Mouse (Mus musculus): ENCODE results near the gene Pam16.
"Not testable (repeated sequence)": the region's sequence is repeated elsewhere in the genome, so short reads cannot be mapped to it uniquely, and the experiment has no call there.

The Pam16 gene

DNA sequence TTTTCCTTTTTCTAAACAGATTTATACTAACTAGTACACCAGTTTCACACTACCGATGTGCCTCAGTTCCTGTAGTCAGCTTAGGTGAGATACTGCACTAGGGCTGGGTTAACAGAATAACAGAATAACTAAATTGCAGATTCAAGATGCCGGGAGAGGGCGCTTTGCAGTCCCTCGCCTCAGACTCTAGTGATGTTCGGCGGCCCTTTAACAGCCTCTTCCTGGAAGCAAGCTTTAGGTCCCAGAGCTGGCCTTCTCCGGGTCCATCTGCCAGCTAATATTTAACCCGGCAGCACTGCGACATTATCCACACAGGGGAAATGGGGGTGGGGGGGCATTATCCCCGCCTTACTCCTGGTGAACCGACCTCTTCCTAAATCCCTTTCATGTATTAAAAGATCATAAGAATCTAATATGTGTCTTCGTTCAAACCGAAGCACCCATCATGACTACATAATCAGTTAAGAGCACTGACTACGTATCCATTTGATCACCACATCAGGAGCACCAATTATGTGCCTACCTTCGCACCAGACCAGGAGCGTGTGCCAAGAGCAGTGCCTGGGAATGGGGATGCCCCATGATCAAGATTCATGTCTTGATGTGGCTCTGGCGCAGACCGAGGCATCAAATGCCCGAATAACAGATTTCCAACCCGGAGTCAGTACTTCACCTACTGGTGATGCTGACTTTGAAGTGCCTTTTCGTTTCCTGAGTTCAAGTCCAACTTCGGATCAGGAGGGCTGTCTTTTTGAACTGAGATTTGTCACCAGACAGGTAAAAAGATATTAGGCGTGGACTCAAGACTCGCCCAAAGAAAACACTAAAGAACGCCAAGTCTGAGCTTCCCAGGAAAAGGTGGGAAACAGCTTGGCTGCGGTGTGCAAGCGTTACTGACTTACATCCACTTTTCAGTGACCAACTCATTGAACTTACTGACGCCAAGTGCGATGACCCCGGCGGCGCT, 31.6 kb downstream of the Pam16 start:
- DNase-seq (ENCODE audit: low spot score in 2 of 2) = peak in 1 of 2 experiments; percentile 31

DNA sequence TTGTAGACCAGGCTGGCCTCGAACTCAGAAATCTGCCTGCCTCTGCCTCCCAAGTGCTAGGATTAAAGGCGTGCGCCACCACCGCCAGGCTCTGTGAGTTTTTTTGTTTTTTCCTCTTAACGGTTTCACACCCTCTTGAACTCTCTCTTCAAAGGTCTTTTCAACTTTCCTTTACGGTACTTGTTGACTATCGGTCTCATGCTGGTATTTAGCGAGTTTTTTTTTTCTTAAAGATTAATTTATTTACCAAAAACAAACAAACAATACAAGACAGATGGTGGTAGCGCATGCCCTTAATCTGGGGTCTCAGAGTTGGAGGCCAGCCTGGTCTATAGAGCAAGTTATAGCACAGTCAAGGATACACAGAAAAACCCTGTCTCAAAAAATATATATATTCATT, 34.6 kb downstream of the Pam16 start:
- DNase-seq (ENCODE audit: low spot score in 2 of 2) = no peak

DNA sequence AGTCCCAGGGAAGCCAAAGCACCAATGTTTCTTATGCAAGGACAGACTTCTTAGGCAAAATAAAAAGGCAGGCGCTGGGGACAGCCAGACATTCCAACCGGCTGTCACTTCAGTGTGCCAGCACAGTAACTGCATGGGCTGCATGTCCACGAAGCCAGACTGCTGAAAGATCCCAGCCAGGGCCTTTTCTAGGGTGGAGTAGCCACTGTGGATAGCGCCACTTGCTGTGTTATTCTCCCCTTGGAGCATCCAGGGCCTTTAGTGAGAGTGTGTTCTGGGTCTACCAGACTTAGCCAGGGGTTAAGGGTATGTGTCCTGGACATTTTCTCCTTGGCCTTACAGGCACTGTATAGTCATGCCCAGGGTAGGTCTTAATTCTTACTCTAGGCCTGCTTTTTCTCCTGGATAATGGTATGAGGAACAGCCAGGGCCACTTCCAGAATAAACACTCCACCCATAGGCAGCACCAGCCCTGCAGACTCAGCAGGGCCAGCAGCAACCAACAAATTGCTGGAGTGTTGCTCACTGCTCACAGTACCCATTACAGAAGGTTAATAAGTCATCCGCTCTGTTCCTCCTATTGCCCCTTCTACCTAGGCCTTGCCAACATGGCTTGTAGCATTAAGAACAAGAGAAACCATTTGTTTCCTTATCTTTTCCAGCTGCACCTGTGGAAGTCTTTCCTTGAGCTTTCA, 37.1 kb downstream of the Pam16 start:
- no peak for DNase-seq (ENCODE audit: low spot score in 2 of 2)

DNA sequence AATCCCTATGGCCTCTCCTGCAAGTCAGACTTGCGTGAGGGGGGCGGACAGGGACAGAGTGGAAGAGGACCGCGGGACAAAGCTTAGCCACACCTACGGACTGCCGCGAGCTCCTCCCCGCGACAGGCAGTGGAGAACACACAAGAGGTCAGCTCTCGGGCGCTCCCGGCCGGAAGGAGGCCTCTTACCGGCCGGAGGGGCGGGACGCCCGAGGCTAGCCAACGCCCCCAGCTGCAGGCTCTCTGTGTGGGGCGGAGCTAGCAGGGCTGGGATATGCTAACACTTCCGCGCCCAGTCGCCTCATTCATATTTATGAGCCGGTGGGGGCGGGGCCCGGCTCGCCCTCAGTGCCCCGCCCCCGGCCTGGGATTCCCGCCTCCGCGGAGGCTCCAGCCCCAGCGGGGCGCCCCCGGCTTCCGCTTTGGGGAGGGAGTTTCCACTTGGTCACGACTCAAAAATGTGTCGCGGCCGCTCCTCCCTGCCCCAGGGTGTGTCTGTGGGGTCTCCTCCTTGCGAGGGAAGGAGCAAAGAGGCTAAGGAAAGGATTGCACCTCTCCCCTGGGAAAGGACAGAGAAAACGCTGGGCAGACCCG, 38.2 kb downstream of the Pam16 start:
- peak; percentile 86 to 89 for DNase-seq (ENCODE audit: low spot score in 2 of 2)

DNA sequence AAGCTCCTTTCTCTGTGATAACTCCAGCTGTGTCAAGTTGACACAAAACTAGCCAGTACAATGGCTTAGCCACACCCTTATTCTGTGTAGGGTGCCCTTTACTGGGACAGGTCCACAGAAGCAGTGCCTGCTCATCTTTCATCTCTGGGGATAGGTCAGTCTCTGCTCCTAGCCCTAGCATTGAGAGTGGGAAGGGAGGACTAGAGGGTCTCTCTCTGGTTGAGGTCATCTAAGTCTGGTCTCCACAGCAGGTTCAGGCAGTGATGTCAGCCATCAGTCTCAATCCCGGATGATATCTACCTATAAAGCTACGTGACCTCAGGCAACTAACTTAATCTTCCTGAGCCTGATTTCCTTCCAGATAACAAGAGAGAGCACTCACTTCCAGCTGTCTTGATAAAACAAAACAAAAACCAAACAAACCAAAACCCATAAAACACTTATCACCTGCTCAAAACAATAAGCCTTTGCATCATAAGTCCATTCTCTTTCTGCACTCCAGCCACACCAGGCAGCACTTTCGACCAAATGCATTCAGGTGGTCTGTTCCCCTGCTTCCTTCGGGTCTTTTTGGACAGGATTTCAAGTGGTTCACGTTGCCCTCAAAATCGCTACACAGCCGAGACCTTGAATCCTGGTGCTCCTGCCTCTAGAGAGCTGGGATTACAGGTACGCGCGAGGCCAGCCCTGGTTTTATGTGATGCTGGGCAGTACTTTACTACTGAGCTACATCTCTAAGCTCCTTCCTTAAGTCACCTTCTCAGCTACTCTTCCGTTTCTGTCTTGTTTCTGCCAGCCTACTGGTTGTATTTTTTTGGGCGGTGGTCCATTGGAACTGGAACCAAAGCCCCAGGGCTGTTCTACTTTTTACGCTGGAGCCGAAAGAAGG, 38.9 kb downstream of the Pam16 start:
- DNase-seq (ENCODE audit: low spot score in 2 of 2) = no peak

DNA sequence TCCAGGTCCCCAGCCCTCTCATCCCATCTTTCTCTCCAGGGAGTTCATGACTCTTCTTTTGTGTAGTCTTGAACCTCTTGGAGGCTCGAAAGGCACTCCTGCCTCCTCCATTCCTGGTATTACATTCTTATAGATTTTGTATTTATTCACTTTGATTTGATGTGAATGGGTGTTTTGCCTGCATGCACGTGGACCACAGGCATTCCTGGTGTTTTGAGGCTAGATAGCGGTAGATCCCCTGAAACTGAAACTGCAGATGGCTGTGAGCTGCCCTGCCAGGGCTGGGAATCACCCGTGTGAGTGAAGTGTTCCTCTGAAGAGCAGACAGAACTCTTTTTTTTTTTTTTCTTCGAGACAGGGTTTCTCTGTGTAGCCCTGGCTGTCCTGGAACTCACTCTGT, 40.4 kb downstream of the Pam16 start:
- DNase-seq (ENCODE audit: low spot score in 2 of 2) = no peak

DNA sequence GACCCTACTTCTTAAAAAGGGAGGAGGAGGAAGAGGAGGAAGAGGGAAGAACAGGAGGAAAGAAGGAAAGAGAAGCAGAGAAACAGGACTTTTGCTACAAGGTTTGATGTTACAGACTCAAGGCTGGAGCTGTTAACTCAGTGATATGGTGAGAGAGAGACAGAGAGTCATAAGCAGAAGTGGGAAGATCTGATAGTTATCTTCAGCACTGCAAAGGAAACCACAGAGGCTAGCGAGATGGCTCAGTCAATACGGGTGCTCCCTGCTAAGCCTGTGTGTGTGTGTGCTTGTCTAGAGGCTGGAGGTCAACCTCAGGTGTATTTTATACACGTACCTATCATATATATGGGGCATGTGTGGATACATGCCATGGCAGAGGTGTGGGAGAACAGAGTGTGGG, 41.0 kb downstream of the Pam16 start:
- DNase-seq (ENCODE audit: low spot score in 2 of 2) = no peak

DNA sequence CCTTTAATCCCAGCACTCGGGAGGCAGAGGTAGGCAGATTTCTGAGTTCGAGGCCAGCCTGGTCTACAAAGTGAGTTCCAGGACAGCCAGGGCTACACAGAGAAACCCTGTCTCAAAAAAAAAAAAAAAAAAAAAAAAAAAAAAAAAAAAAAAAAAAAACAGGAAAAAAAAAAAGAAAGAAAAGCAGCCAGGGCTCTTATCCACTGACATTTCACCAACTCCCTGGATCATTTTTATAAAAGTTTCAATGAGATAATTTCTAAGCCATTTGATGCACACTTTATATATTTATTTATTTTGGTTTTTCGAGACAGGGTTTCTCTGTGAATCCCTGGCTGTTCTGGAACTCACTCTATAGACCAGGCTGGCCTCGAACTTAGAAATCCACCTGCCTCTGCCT, 43.6 kb downstream of the Pam16 start:
- not testable (repeated sequence) for DNase-seq (ENCODE audit: low spot score in 2 of 2)

DNA sequence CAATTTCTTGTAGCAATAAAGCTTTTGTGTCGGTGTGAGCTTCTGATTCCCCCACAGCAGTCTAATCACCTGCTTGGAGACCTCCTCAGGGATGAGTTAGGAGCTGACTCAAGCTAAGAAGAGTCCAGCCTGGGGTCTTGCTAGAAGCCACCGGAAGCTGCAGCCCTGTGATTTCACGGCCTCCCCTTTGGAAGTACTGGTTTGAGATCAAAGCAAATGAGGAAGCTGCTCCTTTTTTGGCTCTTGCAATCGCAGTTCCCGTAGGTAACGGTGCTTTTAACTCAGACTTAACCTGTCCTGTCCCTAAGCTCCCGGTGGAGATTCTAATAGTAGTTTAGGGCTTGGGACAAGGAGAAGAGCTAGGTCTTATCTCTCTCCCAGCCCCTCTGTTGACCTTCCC, 46.2 kb downstream of the Pam16 start:
- no peak for DNase-seq (ENCODE audit: low spot score in 2 of 2)

DNA sequence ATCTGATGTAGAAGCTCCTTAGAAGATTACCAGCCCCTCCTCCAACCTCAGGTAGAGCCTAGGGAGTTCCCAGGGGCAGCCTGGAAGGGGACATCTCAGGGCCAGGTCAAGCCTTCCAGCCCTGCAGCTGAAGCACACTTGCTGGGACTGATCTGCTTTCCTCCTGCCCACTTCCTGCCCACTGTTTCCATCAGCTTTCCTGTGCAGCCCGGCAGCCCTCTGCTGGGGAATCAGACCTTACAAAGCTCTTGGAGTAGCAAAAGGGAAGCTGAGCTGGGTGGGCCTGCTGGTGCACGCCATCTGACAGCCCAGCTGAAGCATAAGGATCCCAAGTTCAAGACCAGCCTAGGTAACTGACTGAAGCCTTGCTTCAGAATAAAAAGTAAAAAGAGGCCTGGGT, 47.9 kb downstream of the Pam16 start:
- DNase-seq (ENCODE audit: low spot score in 2 of 2) = no peak

DNA sequence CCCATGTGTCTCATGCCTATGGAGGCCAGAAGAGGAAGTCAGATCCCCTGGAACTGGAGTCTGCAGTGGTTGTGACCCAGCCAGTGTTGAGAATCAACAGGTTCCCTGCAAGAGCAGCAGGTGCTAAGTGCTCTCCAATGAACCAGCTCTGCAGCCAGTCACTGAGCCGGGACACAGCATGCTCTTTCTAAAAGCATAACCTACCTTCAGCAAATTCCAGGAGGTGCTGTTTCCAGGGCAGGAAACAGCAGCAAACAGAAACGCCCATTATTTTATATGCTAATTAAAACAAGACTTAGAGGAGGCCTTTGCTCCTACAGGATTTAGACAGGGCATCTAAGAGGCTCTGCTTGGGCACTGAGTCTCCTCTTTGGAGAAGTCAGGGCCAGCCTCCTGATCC, 48.8 kb downstream of the Pam16 start:
- no peak for DNase-seq (ENCODE audit: low spot score in 2 of 2)

DNA sequence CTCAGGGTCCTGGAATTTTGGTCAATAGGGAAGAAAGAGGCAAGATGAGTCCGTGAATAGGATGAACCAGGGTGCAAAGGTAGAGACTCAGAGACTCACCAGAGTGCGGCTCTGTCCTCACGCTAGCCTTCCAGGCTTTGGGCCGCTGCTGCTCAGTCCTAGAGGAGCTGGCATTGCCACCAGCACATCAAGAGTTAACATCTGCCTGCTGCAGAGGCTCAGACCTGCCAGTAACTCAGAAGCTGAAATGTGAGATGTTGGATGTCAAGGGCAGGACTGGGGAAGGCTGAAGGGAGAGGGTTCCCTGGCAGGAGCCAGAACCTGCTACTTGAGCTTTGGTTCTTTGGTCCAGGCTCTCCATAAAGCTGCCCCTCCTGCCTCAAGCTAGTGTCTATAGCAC, 54.1 kb downstream of the Pam16 start:
- no peak for DNase-seq (ENCODE audit: low spot score in 2 of 2)

DNA sequence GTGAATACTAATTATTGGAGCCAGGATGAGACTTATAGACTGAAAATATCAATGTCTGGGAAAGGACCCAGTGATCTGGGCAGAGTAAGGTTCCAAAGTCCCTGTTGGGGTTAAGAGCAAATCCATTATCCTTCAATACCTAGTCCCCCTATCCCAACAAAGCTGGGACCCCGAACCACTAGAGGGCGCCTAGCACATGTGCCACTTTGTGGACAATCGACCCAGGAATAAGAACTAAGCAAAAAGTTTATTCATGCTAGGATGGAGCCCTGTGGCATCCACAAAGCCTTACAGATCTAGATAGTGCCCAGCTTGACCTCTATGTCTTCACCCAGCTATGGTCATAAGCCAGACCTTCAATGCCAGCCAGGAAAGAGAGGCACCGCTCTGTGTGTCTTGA, 56.9 kb downstream of the Pam16 start:
- DNase-seq (ENCODE audit: low spot score in 2 of 2) = peak; percentile 55 to 77

Measured in spleen, postnatal 14 days (tissue).